Comparison of ENCODE assay signal across 7 mouse cellular contexts in the genomic region with DNA sequence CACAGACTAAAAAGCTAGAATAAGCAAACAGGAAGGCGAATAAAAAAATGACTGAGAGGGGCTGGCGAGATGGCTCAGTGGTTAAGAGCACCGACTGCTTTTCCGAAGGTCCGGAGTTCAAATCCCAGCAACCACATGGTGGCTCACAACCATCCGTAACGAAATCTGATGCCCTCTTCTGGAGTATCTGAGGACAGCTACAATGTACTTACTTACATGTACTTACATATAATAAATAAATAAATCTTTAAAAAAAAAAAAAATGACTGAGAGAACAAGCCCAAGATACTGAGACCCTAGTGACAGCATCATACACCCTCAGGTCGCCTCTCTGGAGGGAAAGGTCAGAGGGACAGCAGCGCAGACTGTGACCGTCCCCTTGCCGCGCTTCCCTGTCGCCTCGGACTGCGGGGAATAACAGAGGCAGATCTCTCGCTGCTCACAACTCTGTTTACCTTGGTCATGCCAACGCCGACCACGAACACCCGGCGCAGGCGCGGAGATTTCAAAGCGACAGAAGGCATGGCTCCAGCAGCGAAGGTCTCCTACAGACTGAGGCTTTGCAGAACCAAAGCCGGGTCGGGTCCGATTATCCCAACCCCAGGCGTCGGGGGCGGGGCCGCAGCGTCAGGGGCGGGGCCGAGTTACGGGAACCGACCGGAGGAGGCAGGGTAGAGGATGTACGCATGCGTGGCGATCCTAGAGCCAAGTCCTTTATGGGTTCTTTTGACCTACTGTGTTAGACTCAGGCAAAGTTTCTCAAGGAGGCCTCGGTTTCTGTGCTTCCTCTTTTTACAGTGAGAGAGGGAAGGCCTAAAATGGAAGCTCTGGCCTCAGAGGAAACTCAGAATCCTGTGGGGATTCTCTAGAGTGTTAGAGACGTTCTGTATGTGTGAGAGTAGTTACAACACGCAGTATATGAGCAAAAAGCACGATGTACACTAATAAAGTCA. TPM values are rescaled to one million over a fixed set of nuclear protein-coding genes. Genes with fewer than 3 reads are reported as not detected.
A peak's percentile ranks its signal among the peaks of the same experiment; 100 is the strongest.
DNase-seq lines count a peak whose midpoint lies in the region; ATAC-seq lines count a peak whose summit lies in the region.

No protein-coding gene starts in this region.

- H3K4me2 ChIP-seq in midbrain, embryonic 13.5 days (replicated peaks), result peak overlapping the region; percentile 55

- H3K4me1 ChIP-seq in limb, embryonic 10.5 days, result no peaks in the 10 kb centered on the region
- no peaks in the 10 kb centered on the region for H3K4me1 ChIP-seq in midbrain, embryonic 13.5 days (replicated peaks)

- no peaks in the 10 kb centered on the region for H3K27me3 ChIP-seq in limb, embryonic 10.5 days (ENCODE audit: low read depth, poor library complexity, severe bottlenecking)
- H3K27me3 ChIP-seq in midbrain, embryonic 13.5 days, result no peaks in the 10 kb centered on the region

- H3K9ac ChIP-seq in midbrain, embryonic 13.5 days (replicated peaks), result peak overlapping the region; percentile 67

- H3K9me3 ChIP-seq in limb, embryonic 10.5 days (replicated peaks), result no peaks in the 10 kb centered on the region
- H3K9me3 ChIP-seq in midbrain, embryonic 13.5 days, result no peaks in the 10 kb centered on the region

- H3K4me3 ChIP-seq in limb, embryonic 10.5 days, result peak overlapping the region; percentile 65
- H3K4me3 ChIP-seq in midbrain, embryonic 13.5 days (replicated peaks), result peak overlapping the region; percentile 58

- peak; percentile 92 for DNase-seq in adrenal gland, adult 8-10 months
- peak; percentile 94 for DNase-seq in embryo, embryonic 9.5 days (ENCODE audit: extremely low spot score)
- peak; percentile 87 for DNase-seq in kidney, adult 11 months
- peak; percentile 95 for DNase-seq in limb, embryonic 10.5 days (ENCODE audit: low spot score)
- DNase-seq in spleen, adult 12 weeks (ENCODE audit: low spot score), result peak; percentile 78

- peak overlapping the region; percentile 81 for H3K27ac ChIP-seq in limb, embryonic 10.5 days
- H3K27ac ChIP-seq in midbrain, embryonic 13.5 days, result no peak overlapping the region

- no peaks in the 10 kb centered on the region for H3K36me3 ChIP-seq in limb, embryonic 10.5 days
- H3K36me3 ChIP-seq in midbrain, embryonic 13.5 days, result no peaks in the 10 kb centered on the region

- ATAC-seq in granulocyte monocyte progenitor cell, adult 5-6 weeks (replicated peaks; ENCODE audit: poor library complexity, severe bottlenecking), result peak; percentile 97
- ATAC-seq in midbrain, embryonic 13.5 days, result peak; percentile 97

- 14% methylated on average over 45 of the region's 45 CpGs for WGBS in limb, embryonic 10.5 days
- WGBS in midbrain, embryonic 13.5 days, result 15% methylated on average over 45 of the region's 45 CpGs

RNA-seq across cellular contexts. Expression of gene Podn, which starts 22.0 kb away (rescaled TPM):
- total RNA-seq in adrenal gland, adult 8-10 months (2022), result 10 to 100 TPM in 2 of 4 experiments, 1 to 10 TPM in 2; 7.6 to 17.0 (median 11.0) TPM
- total RNA-seq in granulocyte monocyte progenitor cell, adult 5-6 weeks (2014; fragmentation: Nextera tagmentation), result not detected in 2 replicates
- total RNA-seq in granulocyte monocyte progenitor cell, adult 5-6 weeks (2017), result not detected in 2 replicates
- 0.16 and 0.33 TPM in 2 replicates for polyA plus RNA-seq in limb, embryonic 10.5 days (2016; fragmentation: Nextera tagmentation; extraction: Ambion mirVana)
- polyA plus RNA-seq in midbrain, embryonic 13.5 days (2015; fragmentation: Nextera tagmentation; extraction: Ambion mirVana), result 0.07 TPM in 1 of 2 replicates, not detected in the other

RNA-seq across cellular contexts. Expression of gene Scp2, which starts 26.6 kb away (rescaled TPM):
- total RNA-seq in adrenal gland, adult 8-10 months (2022), result 100 to 1,000 TPM; 204 to 358 (median 307) TPM
- 228 and 252 TPM in 2 replicates for total RNA-seq in granulocyte monocyte progenitor cell, adult 5-6 weeks (2014; fragmentation: Nextera tagmentation)
- 218 and 226 TPM in 2 replicates for total RNA-seq in granulocyte monocyte progenitor cell, adult 5-6 weeks (2017)
- polyA plus RNA-seq in limb, embryonic 10.5 days (2016; fragmentation: Nextera tagmentation; extraction: Ambion mirVana), result 138 TPM in 2 replicates
- 222 and 228 TPM in 2 replicates for polyA plus RNA-seq in midbrain, embryonic 13.5 days (2015; fragmentation: Nextera tagmentation; extraction: Ambion mirVana)

RNA-seq across cellular contexts. Expression of gene Echdc2, which starts 47.0 kb away (rescaled TPM):
- 10 to 100 TPM; 22.1 to 28.1 (median 26.8) TPM for total RNA-seq in adrenal gland, adult 8-10 months (2022)
- total RNA-seq in granulocyte monocyte progenitor cell, adult 5-6 weeks (2014; fragmentation: Nextera tagmentation), result 5.4 TPM in 1 of 2 replicates, not detected in the other
- not detected in 2 replicates for total RNA-seq in granulocyte monocyte progenitor cell, adult 5-6 weeks (2017)
- polyA plus RNA-seq in limb, embryonic 10.5 days (2016; fragmentation: Nextera tagmentation; extraction: Ambion mirVana), result 31.2 and 32.9 TPM in 2 replicates
- 6.6 and 6.7 TPM in 2 replicates for polyA plus RNA-seq in midbrain, embryonic 13.5 days (2015; fragmentation: Nextera tagmentation; extraction: Ambion mirVana)

Comparison
In these comparisons a context has a peak if more than half of its experiments do, and no peak if none do; other contexts are left out.
1. RNA of gene Podn, which starts 22.0 kb away (total RNA-seq): 7.6 to 17.0 TPM in adrenal gland, adult 8-10 months; not detected in granulocyte monocyte progenitor cell, adult 5-6 weeks; every median in the first group is over 4 times any median in the second.
2. Peak in every context shown above with its lines, with median percentiles within 50 percentile points of each other: DNase-seq.